Mouse (Mus musculus): Measurements from ENCODE around the gene Aqp8.

Gene Aqp8

DNA sequence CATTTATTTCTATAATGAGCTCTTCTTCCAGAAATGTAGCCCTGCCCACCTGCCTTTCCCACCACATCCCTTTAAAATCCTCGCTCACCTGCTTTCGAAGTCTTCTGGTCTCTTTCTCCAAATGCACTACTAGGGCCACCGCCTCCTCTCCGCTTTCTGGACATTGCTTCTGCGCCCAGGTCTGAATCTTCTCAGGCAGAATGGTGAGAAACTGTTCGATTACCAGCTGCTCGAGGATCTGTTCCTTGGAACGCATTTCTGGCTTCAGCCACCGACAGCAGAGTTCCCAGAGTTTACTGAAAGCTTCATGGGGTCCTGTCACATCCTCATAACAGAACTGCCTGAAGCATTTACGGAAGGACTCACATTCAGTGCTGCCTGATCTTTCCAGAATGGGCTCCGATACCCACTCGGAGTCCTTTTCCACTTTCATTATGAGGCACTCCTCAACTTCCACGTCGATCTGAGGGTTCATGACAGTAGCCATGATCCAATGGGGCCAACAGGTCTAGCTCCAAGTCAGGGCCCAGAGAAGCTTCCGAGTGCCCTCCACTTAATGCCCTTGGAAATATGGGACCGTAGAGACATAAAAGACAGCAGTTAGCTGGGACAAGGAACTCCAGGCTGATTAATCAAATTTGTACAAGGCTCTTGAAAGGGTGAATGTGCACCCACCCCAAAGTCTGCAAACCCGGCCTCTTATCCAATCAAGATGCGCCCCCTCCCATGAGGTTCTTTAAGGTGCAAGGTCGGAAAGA lies 37.6 kb downstream of the Aqp8 start:
- DNase-seq (ENCODE audit: low read depth) = no peak

DNA sequence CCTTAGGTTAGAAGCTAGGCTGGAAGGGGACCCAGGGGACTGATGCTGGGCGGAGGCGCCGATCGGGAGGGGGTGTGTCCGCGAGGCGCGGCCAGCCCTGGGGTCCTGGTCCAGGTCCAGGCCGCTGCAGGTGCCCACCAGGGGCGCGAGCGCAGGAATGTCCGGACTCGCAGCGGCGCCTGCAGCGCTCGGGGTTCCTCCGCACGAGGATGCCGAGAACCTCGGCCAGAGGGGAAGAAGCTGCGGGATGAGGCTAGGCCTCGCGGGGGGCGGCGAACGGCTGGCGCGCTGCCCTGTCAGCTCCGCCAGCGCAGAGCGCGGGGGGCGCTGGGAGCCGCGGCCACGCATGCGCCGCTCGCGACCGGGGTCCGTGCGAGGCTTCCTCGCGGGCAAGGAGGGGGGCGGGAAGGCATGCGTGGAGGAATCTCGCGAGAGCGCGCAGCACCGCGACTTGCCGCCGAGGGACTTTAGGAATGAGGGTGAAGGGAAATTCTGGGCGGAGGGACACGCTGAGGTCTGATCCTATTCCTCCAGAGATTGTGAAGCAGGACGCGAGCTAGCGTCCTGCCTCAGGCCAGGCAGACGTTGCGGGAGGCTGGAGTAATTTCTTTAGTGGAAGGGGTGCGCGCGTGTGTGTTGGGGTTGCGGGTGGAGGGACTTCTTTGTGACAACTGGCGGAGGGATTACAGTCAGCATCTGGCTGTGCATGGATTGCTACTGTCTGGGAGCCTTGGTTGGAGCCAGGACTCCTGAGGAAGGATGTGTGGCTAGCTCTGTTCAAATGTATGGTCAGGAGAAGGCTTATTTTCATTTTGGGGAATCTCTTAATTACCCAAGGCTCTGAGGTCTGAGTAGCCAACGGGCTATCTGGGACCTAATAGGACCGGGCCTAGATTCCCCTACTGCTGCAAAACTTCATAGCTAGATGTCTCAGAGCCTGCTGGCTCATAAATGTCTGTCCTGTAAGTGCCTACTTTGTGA lies 38.4 kb downstream of the Aqp8 start, which contains the start of gene Zkscan2:
Zkscan2 (minus strand) TSS at position 211 of the 981 bp plus-strand sequence.
- no peak for DNase-seq (ENCODE audit: low read depth)

DNA sequence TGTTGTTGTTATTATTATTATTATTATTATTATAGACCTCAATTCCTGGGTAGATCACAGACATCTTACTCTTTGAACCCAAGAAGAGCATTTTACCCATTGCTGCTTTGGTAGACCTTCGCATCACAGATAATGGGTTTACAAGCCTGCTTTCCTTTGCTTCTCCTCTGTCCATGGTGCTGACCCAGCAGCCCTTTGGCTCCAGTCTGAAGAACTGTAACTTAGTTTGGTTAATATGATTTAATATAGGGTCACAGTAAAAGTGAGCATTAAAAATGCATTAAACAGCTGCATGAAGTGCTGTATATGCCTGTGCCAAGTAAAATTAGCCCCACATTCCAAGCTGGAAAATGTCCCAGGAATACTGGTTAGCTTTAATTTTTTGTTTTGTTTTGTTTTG lies 41.3 kb downstream of the Aqp8 start:
- peak; percentile 15 for DNase-seq (ENCODE audit: low read depth)

DNA sequence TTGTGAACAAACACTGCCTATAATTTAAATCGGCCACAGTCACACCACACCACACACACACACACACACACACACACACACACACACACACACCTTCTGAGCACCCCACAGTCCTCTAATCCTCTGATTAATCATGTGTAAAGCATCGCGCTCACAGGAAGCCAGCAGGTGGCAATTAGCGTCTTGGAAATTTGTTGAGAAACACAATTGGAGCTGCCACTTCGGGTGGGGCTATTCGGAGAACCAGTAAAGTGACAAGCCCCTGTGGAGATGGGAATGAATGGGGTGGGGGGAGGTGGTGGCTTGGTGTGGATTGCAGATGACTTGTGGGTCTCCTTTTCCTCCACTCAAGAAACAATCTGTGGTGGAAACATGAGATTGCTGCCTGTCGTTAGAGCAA lies 45.9 kb downstream of the Aqp8 start:
- no peak for DNase-seq (ENCODE audit: low read depth)

All from induced T-regulatory cell, adult 2 months (primary cell).